Mouse (Mus musculus): Measurements from ENCODE around the gene Slc4a1.

Gene Slc4a1

GRCm38 (mm10) chr11:102323516-102323915, 42.5 kb downstream of the Slc4a1 start:
- DNase-seq (ENCODE audit: low spot score in 2 of 2): no peak

DNA sequence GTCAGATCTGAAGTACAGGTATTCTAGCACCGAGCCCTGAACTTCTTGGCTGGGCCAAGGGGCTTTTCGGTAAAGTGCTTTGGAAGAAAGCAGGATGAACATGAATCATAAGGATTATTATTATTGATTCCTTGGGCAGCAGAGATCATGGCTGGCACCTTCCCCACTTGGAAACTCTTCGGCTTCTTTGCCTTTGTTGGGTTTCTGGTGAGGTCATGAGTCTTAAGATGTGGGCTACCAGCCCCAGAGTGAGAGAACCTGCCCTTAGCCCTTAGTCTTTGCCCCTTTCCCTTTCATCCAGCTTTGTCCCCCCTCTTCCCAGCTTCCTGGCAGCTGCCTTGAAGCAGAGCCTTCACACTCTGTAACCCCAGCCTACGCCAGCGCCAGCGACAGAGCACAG, 44.1 kb downstream of the Slc4a1 start:
- DNase-seq (ENCODE audit: low spot score in 2 of 2): no peak

- DNase-seq (ENCODE audit: low spot score in 2 of 2): no peak
These were observed 45.4 kb downstream of the Slc4a1 start for GRCm38 (mm10) chr11:102320686-102321005.

GRCm38 (mm10) chr11:102319941-102320685, 45.9 kb downstream of the Slc4a1 start:
- peak; percentile 79 to 83 for DNase-seq (ENCODE audit: low spot score in 2 of 2)

- DNase-seq (ENCODE audit: low spot score in 2 of 2): peak; percentile 76 to 78
These were observed 46.6 kb downstream of the Slc4a1 start, which contains the start of gene Ubtf for GRCm38 (mm10) chr11:102319410-102319792. Ubtf (minus strand) TSS chr11:102319742.

DNA sequence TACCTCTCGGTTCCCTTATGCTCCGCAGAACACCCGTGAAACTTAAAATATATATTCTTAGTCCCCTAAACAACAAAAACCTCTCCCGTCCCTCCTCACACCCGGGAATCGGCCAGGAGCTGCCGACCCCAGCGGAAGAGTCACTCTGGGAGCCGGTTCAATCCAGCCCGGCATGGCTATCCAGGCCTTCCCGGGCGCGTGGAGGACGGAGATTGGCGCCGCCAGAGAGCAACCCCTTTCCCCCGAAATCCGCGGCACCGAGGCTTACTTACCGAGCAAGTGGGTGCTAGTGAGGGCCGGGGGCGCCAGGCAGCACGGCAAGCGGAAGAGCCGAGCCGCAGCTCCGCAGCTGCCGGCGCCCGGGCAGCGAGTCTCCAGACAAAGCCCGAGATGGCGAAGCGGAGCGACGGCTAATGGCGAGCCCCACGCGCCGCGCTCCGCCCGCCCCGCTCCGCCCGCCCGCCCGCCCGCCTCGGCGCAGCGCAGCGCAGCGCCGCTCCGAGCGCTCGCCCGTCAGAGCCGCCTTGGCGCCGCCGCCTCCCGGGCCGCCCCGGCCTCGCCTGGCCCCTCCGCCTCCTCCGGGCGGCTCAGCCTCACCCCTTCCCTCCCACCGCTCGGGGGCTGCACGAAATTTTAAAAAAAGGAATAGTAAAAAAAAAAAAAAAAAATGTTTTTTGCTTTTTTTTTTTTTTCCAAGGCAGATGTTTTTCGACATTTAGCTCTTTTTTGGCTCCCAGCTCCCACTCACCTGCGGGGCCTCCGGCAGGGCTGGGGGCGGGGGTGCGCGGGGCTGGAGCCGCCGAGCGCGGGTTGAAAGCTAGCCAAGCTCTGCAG, 47.2 kb downstream of the Slc4a1 start:
- peak; percentile 56 to 63 for DNase-seq (ENCODE audit: low spot score in 2 of 2)

GRCm38 (mm10) chr11:102317901-102318575, 48.0 kb downstream of the Slc4a1 start:
- peak; percentile 66 to 77 for DNase-seq (ENCODE audit: low spot score in 2 of 2)

- DNase-seq (ENCODE audit: low spot score in 2 of 2): peak; percentile 61 to 67
These were observed 48.6 kb downstream of the Slc4a1 start for GRCm38 (mm10) chr11:102317298-102317900.

- peak; percentile 93 to 94 for DNase-seq (ENCODE audit: low spot score in 2 of 2)
These were observed 49.3 kb downstream of the Slc4a1 start for GRCm38 (mm10) chr11:102316572-102317297.

- peak; percentile 59 to 64 for DNase-seq (ENCODE audit: low spot score in 2 of 2)
These were observed 50.1 kb downstream of the Slc4a1 start for GRCm38 (mm10) chr11:102315690-102316571.

DNA sequence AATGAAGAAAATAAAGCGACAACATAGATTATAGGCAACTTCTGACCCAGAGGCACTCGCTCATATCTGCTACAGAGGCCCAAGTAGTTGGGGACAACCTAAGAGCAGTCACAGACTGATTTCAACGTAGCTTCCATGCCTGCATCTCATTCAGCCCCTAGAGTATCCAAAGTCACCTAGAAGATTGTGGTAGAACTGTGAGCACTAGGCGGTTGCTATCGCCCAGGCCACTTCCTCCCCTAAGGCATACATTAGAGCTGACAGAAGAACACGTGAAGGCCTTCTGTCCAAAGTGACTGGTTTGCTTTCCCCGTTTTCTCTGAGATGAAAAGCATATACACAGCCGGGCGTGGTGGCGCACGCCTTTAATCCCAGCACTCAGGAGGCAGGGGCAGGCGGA, 51.7 kb downstream of the Slc4a1 start:
- DNase-seq (ENCODE audit: low spot score in 2 of 2): no peak

- no peak for DNase-seq (ENCODE audit: low spot score in 2 of 2)
These were observed 53.4 kb downstream of the Slc4a1 start for GRCm38 (mm10) chr11:102312586-102312985.

DNA sequence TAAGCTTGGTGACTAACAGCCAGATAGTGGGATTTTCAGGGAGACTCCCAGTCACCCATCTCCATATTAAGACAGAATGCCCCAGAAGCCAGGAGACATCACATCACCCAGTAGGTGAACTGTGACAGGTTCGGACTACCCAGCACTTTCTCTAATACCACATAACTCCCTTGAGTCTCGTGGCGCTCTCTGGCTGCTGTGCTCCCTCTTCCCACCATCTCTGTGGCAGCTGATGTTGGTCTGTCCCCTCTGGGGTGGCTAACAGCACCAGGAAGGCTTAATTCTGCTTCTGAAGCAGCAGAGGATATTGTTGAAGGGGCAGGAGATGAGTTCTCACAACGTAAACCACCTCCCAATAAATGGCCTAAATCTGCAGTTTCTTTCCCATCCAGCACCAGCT, 54.0 kb downstream of the Slc4a1 start:
- no peak for DNase-seq (ENCODE audit: low spot score in 2 of 2)

- DNase-seq (ENCODE audit: low spot score in 2 of 2): no peak
These were observed 55.0 kb downstream of the Slc4a1 start for GRCm38 (mm10) chr11:102310768-102311695.

DNA sequence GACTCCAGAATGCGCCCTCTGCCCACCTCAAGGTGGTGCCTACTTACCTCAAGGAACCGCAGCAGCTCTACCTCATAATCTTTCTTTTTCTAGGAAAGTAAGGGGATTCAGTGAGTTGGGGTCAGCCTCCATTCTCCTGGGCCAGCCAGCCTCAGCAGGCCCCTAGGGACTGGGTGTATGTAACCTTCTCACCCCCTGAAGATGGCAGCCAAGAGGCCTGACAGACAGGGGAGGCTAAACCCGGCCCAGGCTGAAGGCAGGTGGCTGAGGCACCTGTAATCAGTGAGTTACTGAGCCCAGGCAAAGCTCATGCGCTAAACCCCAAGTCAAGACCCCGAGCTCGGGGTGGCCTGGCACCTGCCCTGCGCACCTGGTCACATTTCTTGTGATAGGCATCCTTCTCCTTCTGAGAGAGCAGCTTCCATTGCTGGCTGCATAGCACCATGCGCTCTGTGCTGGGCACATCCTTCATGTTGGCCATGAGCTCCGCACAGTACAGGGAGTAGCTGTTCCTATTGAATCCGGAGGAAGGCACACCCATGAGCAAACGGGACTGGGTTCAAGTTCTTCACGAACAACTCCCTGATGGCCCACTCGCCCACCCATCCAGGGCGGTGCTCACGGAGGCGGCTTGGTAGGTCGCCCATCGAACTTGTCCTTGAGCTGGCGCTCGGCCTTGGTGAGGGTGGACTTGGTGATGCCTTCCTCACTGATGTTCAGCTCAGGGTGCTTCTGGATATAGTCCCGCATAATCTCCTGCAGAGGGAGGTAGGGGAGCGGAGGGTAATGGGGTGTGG, 56.0 kb downstream of the Slc4a1 start:
- DNase-seq (ENCODE audit: low spot score in 2 of 2): no peak

GRCm38 (mm10) chr11:102308979-102309378, 57.0 kb downstream of the Slc4a1 start:
- peak; percentile 95 to 96 for DNase-seq (ENCODE audit: low spot score in 2 of 2)

DNA sequence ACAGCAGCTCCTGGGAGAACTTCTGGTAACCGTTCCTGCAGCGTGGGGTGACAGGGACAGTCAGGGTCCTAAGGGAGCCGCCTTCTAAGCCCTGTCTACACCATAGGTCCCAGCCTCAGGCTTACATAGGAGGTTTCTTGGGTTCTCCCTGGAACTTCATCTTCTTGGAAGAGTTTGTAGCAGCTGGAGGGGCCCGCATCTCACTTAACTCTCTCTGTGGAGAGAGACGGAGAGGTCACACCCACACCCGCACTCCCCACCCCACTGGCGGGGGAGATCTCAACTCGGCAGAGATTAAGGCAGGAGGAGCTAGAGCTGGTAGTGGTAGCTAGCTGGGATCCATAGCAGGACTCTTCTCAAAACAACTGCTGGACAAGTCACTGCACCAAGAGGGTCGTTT, 57.9 kb downstream of the Slc4a1 start:
- DNase-seq (ENCODE audit: low spot score in 2 of 2): no peak

GRCm38 (mm10) chr11:102305359-102305758, 60.6 kb downstream of the Slc4a1 start:
- DNase-seq (ENCODE audit: low spot score in 2 of 2): no peak

Data from spleen, postnatal 36 days (tissue).